Mouse (Mus musculus): Measurements from ENCODE around the gene Hint2. TPM values are rescaled to one million over a fixed set of nuclear protein-coding genes. Genes with fewer than 3 reads are reported as not detected.
A peak's percentile ranks its signal among the peaks of the same experiment; 100 is the strongest.

The Hint2 gene
- total RNA-seq (2012; rRNA removed) (21.2 and 27.9 TPM in 2 replicates), total RNA-seq (2014; rRNA removed) (17.0 and 17.8 TPM in 2 replicates), polyA plus RNA-seq (2012; ENCODE audit: insufficient read length, low read depth) (6.4 and 8.1 TPM in 2 replicates)

DNA sequence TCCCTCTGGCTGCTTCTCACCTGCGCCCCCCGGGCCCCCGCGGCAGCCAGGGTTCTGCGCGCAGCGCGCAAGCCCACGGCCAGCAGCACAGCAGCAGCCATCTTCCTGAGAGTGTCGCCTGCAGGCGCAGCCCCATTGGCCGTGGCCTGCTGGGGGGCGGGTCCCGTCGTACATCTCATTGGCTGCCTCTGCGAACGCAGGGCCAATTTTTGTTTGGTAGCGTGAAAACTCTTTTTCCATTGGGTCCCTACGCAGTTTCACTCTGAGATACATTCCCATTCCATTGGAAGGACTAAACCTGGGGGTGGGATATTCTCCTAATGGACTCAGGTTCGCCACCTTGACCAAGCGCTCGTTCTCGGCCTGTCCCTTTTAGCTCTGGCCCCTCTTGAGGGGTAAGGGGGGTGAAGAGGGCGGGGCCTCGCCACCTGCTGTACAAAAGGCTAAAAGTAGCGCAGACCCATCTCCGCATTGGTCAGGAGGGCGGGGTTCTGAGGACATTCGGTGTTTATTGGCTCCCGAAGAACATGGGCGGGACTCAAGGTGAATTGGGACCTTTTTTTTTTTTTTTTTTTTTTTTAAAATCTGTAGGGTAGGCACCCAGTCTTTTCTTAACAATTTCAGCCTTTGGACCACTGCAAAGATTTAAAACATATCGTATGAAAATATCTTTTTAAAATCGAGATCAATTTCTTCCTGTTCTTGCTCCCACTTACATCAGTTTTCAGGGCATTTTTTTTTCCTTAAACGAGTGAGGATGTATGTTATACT, at the start of gene Hint2:
TSS of gene Hint2 (minus strand) at position 128 of the 771 bp plus-strand sequence.
- Histone ChIP-seq H3K27ac (ENCODE audit: insufficient read depth, low read depth) (no peak within 1 kb of the TSS), H3K4me1 (ENCODE audit: control insufficient read depth in 1 of 2, insufficient read depth in 2 of 2) (peaks cover 0 to 9% of the 10 kb centered on the region in 2 experiments; a peak in 2 of 4 replicates), H3K4me3 (replicated peaks in 1 of 3; ENCODE audit: low read depth in 2 of 3, low read length in 2 of 3, poor library complexity in 1 of 3) (peak within 1 kb of the TSS; percentile 58 to 88 (median 75)), H3K4me2 (ENCODE audit: insufficient read depth, low read depth, poor library complexity, severe bottlenecking) (peak within 1 kb of the TSS; percentile 83), H3K9ac (ENCODE audit: insufficient read depth, low read depth) (peak within 1 kb of the TSS; percentile 95), H3K36me3 (replicated peaks in 1 of 2; ENCODE audit: control insufficient read depth in 1 of 2, insufficient read depth in 1 of 2, low read length in 1 of 2) (no peaks in the 10 kb centered on the region), H3K79me2 (replicated peaks; ENCODE audit: control insufficient read depth, extremely low read depth, insufficient read depth, poor library complexity, severe bottlenecking) (no peaks in the 10 kb centered on the region), H3K27me3 (replicated peaks) (peaks cover 57% of the 10 kb centered on the region), H3K9me3 (replicated peaks; ENCODE audit: low read length) (no peaks in the 10 kb centered on the region)
- dilution Hi-C loops (cut with MboI; ENCODE audit: extremely low pct_ligation_motif_present, extremely low pct_unique_long_range_greater_than_20kb, low sequenced_read_pairs) = no loop called here
- peak; percentile 56; the same call in 1 of the 2 replicates for TF ChIP-seq IRF4 (IDR thresholded peaks at IDR 0.05; ENCODE audit: low read depth, low read length)
- no peak for TF ChIP-seq MEF2A (IDR thresholded peaks at IDR 0.05; ENCODE audit: borderline replicate concordance, low read depth, low read length)
- TF ChIP-seq POLR2AphosphoS2 (IDR thresholded peaks at IDR 0.05; ENCODE audit: low read depth, low read length) = no peak
- peak; percentile 71 for TF ChIP-seq NRF1 (IDR thresholded peaks at IDR 0.05; ENCODE audit: low read depth, low read length)
- no peak for TF ChIP-seq ZMIZ1 (IDR thresholded peaks at IDR 0.05; ENCODE audit: low read depth, low read length)
- TF ChIP-seq RAD21 (IDR thresholded peaks at IDR 0.05; ENCODE audit: low read depth, low read length) = no peak
- TF ChIP-seq NELFE (IDR thresholded peaks at IDR 0.05; ENCODE audit: low read depth, low read length) = peak; percentile 71
- TF ChIP-seq MAX (IDR thresholded peaks at IDR 0.05; ENCODE audit: low read length) = 0 out of 2 replicates have a peak, but pooled peaks have one; percentile 19
- TF ChIP-seq POLR2A (IDR thresholded peaks at IDR 0.05; ENCODE audit: low read depth, low read length) = peak; percentile 82
- no peak for TF ChIP-seq ETS1 (conservative IDR thresholded peaks at IDR 0.05; ENCODE audit: low read depth, low read length)
- peak; percentile 55 for TF ChIP-seq ELF1 (IDR thresholded peaks at IDR 0.05; ENCODE audit: low read depth, low read length)
- TF ChIP-seq TBP (conservative IDR thresholded peaks at IDR 0.05; ENCODE audit: low read depth, low read length) = 0 out of 2 replicates have a peak, but pooled peaks have one; percentile 32
- TF ChIP-seq ZNF384 (IDR thresholded peaks at IDR 0.05; ENCODE audit: low read depth, low read length) = peak; percentile 99
- TF ChIP-seq KAT2A (IDR thresholded peaks at IDR 0.05; ENCODE audit: insufficient replicate concordance, low read length) = no peak
- TF ChIP-seq GABPA (IDR thresholded peaks at IDR 0.05; ENCODE audit: insufficient replicate concordance, low read depth, low read length) = no peak
- no peak for TF ChIP-seq CHD1 (IDR thresholded peaks at IDR 0.05; ENCODE audit: low read depth, low read length)
- peak; percentile 85 for TF ChIP-seq CHD2 (IDR thresholded peaks at IDR 0.05; ENCODE audit: low read length)
- no peak for TF ChIP-seq CTCF (conservative IDR thresholded peaks at IDR 0.05 in 1 of 2, IDR thresholded peaks at IDR 0.05 in 1 of 2; ENCODE audit: low read depth in 2 of 2, low read length in 2 of 2)
- no peak for TF ChIP-seq USF2 (conservative IDR thresholded peaks at IDR 0.05; ENCODE audit: low read depth, low read length)
- TF ChIP-seq MAZ (IDR thresholded peaks at IDR 0.05; ENCODE audit: low read depth, low read length) = peak; percentile 77
- TF ChIP-seq HCFC1 (IDR thresholded peaks at IDR 0.05; ENCODE audit: low read depth, low read length) = peak; percentile 58
- TF ChIP-seq TCF12 (IDR thresholded peaks at IDR 0.05; ENCODE audit: low read depth, low read length) = peak; percentile 68; the same call in 1 of the 2 replicates
- in situ Hi-C loops (cut with MboI; ENCODE audit: low pct_ligation_motif_present, low pct_unique_long_range_greater_than_20kb, low sequenced_read_pairs) = no loop called here
- peak; percentile 94 for DNase-seq (ENCODE audit: extremely low read depth)

All from CH12.LX (cell line).